Mouse (Mus musculus) CH12.LX (cell line): ENCODE data around the gene Ggnbp2. TPM values are rescaled to one million over a fixed set of nuclear protein-coding genes. Genes with fewer than 3 reads are reported as not detected.

ENCODE experiments used
- DNase-seq: peaks from one replicate; pipeline ENCODE4 v3.0.0-alpha.2; 2013; ENCODE audit errors: extremely low read depth
- H3K27ac ChIP-seq: 2 replicates; pipeline ENCODE4 v1.5.1; 2012; ENCODE audit warnings: low read depth, mild to moderate bottlenecking, control low read depth, moderate library complexity; ENCODE audit not compliant: insufficient read depth
- H3K27me3 ChIP-seq: replicated peaks from 2 replicates; pipeline ENCODE3; 2012; ENCODE audit warnings: inconsistent platforms
- H3K36me3 ChIP-seq, 2 experiments: replicated peaks in 1 of 2; 2 replicates each; pipeline versions ENCODE3 to v1.6.1; 2012; ENCODE audit warnings: inconsistent platforms in 1 of 2, low read length in 1 of 2, mild to moderate bottlenecking in 1 of 2, mixed read lengths in 1 of 2, moderate library complexity in 1 of 2; ENCODE audit not compliant: control insufficient read depth in 1 of 2, insufficient read depth in 1 of 2
- H3K4me1 ChIP-seq, 2 experiments: 2 replicates each; pipeline ENCODE4 v1.6.1; 2012; ENCODE audit warnings: inconsistent platforms in 1 of 2, moderate library complexity in 1 of 2; ENCODE audit not compliant: insufficient read depth in 2 of 2, control insufficient read depth in 1 of 2
- H3K4me2 ChIP-seq: 2 replicates; pipeline ENCODE4 v1.6.1; 2012; ENCODE audit warnings: low read depth, mild to moderate bottlenecking, control low read depth; ENCODE audit not compliant: poor library complexity, insufficient read depth, severe bottlenecking
- H3K4me3 ChIP-seq, 3 experiments: fragments of 150-350 bp in 1 of 3; sonication (generic) in 1 of 3; replicated peaks in 1 of 3; 2 replicates each; pipeline versions ENCODE3 to v1.5.1; 2011 to 2012; ENCODE audit warnings: low read depth in 2 of 3, low read length in 2 of 3, mild to moderate bottlenecking in 2 of 3, moderate library complexity in 2 of 3, control low read depth in 1 of 3, improper control_type of control experiment in 1 of 3, inconsistent platforms in 1 of 3, mixed read lengths in 1 of 3; ENCODE audit not compliant: poor library complexity in 1 of 3
- H3K79me2 ChIP-seq: replicated peaks from 2 replicates; pipeline ENCODE4 v1.6.1; 2012; ENCODE audit warnings: mild to moderate bottlenecking, moderate library complexity; ENCODE audit not compliant: control insufficient read depth, poor library complexity, insufficient read depth, severe bottlenecking; ENCODE audit errors: extremely low read depth
- H3K9ac ChIP-seq: 2 replicates; pipeline ENCODE4 v1.6.1; 2012; ENCODE audit warnings: low read depth, mild to moderate bottlenecking, control low read depth, moderate library complexity; ENCODE audit not compliant: insufficient read depth
- H3K9me3 ChIP-seq: replicated peaks from 2 replicates; pipeline ENCODE3; 2012; ENCODE audit warnings: low read length, inconsistent platforms, mixed read lengths
- CHD2 ChIP-seq: IDR thresholded peaks from 2 replicates; pipeline ENCODE4 v1.6.1; 2011; ENCODE audit warnings: low read length, improper control_type of control experiment
- CTCF ChIP-seq, 2 experiments: IDR thresholded peaks in 1 of 2; conservative IDR thresholded peaks in 1 of 2; 2 replicates each; pipeline ENCODE4 v1.5.1; 2011 to 2012; ENCODE audit warnings: low read depth in 2 of 2, low read length in 2 of 2, improper control_type of control experiment in 1 of 2, inconsistent platforms in 1 of 2, mild to moderate bottlenecking in 1 of 2, moderate library complexity in 1 of 2
- E2F4 ChIP-seq: IDR thresholded peaks from 2 replicates; pipeline ENCODE4 v1.6.1; 2011; ENCODE audit warnings: low read depth, low read length, improper control_type of control experiment; ENCODE audit not compliant: insufficient replicate concordance
- EP300 ChIP-seq: IDR thresholded peaks from 2 replicates; pipeline ENCODE4 v1.6.1; 2011; ENCODE audit warnings: low read length, improper control_type of control experiment
- HCFC1 ChIP-seq: IDR thresholded peaks from 2 replicates; pipeline ENCODE4 v1.6.1; 2012; ENCODE audit warnings: low read depth, mild to moderate bottlenecking, inconsistent platforms, low read length, improper control_type of control experiment
- IRF4 ChIP-seq: IDR thresholded peaks from 2 replicates; pipeline ENCODE4 v1.6.1; 2014; ENCODE audit warnings: low read depth, mild to moderate bottlenecking, inconsistent platforms, low read length, improper control_type of control experiment
- KAT2A ChIP-seq: IDR thresholded peaks from 2 replicates; pipeline ENCODE4 v1.6.1; 2012; ENCODE audit warnings: low read length, improper control_type of control experiment, inconsistent platforms; ENCODE audit not compliant: insufficient replicate concordance
- MAFK ChIP-seq: IDR thresholded peaks from 2 replicates; pipeline ENCODE4 v1.6.1; 2011; ENCODE audit warnings: low read length, improper control_type of control experiment; ENCODE audit not compliant: insufficient replicate concordance
- MAX ChIP-seq: IDR thresholded peaks from 2 replicates; pipeline ENCODE4 v1.6.1; 2011; ENCODE audit warnings: low read length, improper control_type of control experiment
- MAZ ChIP-seq: IDR thresholded peaks from 2 replicates; pipeline ENCODE4 v1.6.1; 2012; ENCODE audit warnings: low read depth, mild to moderate bottlenecking, inconsistent platforms, low read length, improper control_type of control experiment, moderate library complexity
- MXI1 ChIP-seq: IDR thresholded peaks from 2 replicates; pipeline ENCODE4 v1.6.1; 2011; ENCODE audit warnings: mild to moderate bottlenecking, low read depth, low read length, improper control_type of control experiment
- NELFE ChIP-seq: IDR thresholded peaks from 2 replicates; pipeline ENCODE4 v1.6.1; 2011; ENCODE audit warnings: low read depth, low read length, improper control_type of control experiment
- NRF1 ChIP-seq: IDR thresholded peaks from 2 replicates; pipeline ENCODE4 v1.6.1; 2014; ENCODE audit warnings: low read depth, mild to moderate bottlenecking, inconsistent platforms, low read length, improper control_type of control experiment, moderate library complexity
- PAX5 ChIP-seq: IDR thresholded peaks from 2 replicates; pipeline ENCODE4 v1.6.1; 2012; ENCODE audit warnings: low read length, inconsistent platforms, mixed read lengths
- POLR2A ChIP-seq: IDR thresholded peaks from 2 replicates; pipeline ENCODE4 v1.6.1; 2011; ENCODE audit warnings: low read depth, mild to moderate bottlenecking, improper control_type of control experiment, low read length
- POLR2AphosphoS2 ChIP-seq: IDR thresholded peaks from 2 replicates; pipeline ENCODE4 v1.6.1; 2011; ENCODE audit warnings: low read depth, low read length, improper control_type of control experiment
- RAD21 ChIP-seq: IDR thresholded peaks from 2 replicates; pipeline ENCODE4 v1.6.1; 2011; ENCODE audit warnings: low read depth, mild to moderate bottlenecking, low read length, improper control_type of control experiment, moderate library complexity
- SIN3A ChIP-seq: IDR thresholded peaks from 2 replicates; pipeline ENCODE4 v1.6.1; 2012; ENCODE audit warnings: low read length, improper control_type of control experiment, inconsistent platforms
- SMC3 ChIP-seq: IDR thresholded peaks from 2 replicates; pipeline ENCODE4 v1.6.1; 2011; ENCODE audit warnings: low read depth, low read length, improper control_type of control experiment
- TCF12 ChIP-seq: IDR thresholded peaks from 2 replicates; pipeline ENCODE4 v1.6.1; 2014; ENCODE audit warnings: low read depth, mild to moderate bottlenecking, inconsistent platforms, low read length, improper control_type of control experiment
- UBTF ChIP-seq: IDR thresholded peaks from 2 replicates; pipeline ENCODE4 v1.6.1; 2012; ENCODE audit warnings: low read depth, mild to moderate bottlenecking, inconsistent platforms, low read length, improper control_type of control experiment, moderate library complexity
- USF1 ChIP-seq: IDR thresholded peaks from 2 replicates; pipeline ENCODE4 v1.6.1; 2014; ENCODE audit warnings: low read depth, mild to moderate bottlenecking, inconsistent platforms, low read length, improper control_type of control experiment
- ZC3H11A ChIP-seq: IDR thresholded peaks from 2 replicates; pipeline ENCODE4 v1.6.1; 2012; ENCODE audit warnings: low read depth, mild to moderate bottlenecking, inconsistent platforms, low read length, improper control_type of control experiment
- ZNF384 ChIP-seq: IDR thresholded peaks from 2 replicates; pipeline ENCODE4 v1.6.1; 2012; ENCODE audit warnings: low read depth, low read length, improper control_type of control experiment, inconsistent platforms
- dilution Hi-C: fragments of 300-500 bp; cut with MboI; formaldehyde crosslinking; loops from 2 replicates; pipeline ENCODE4 v1.14.3; 2020; ENCODE audit warnings: low sequenced_read_pairs; ENCODE audit not compliant: extremely low pct_unique_long_range_greater_than_20kb, extremely low pct_ligation_motif_present
- in situ Hi-C: fragments of 300-500 bp; cut with MboI; formaldehyde crosslinking; loops from 3 replicates; pipeline ENCODE4 v1.14.3; 2019; ENCODE audit warnings: low sequenced_read_pairs, low pct_ligation_motif_present, low pct_unique_long_range_greater_than_20kb, mixed read lengths
- polyA plus RNA-seq: library from polyadenylated mRNA; unstranded; fragments of >175 nt; gene quantifications from 2 replicates; pipeline ENCODE4 v1.2.1, GENCODE M21; 2012; ENCODE audit warnings: low read depth; ENCODE audit not compliant: insufficient read length
- total RNA-seq, 2 experiments: library from RNA; depleted of rRNA; stranded (reverse); fragments of 300-350 nt in 1 of 2; fragments of >200 nt in 1 of 2; gene quantifications; 2 replicates each; pipeline ENCODE4 v1.2.3; 2012 to 2014

Gene Ggnbp2
- total and polyA plus RNA-seq, 3 experiments: 70.9 to 125 (median 86.5) TPM

GRCm38 (mm10) chr11:84813724-84814510, 56.7 kb downstream of the Ggnbp2 start:
- peaks cover 5% of the 10 kb centered on the region for H3K9me3 ChIP-seq
- H3K36me3 ChIP-seq: peaks cover 14 to 54% of the 10 kb centered on the region in 2 experiments
- no peak overlapping the region for H3K4me3 ChIP-seq
- H3K9ac ChIP-seq: no peak overlapping the region
- no peak overlapping the region for H3K27ac ChIP-seq
- H3K79me2 ChIP-seq: no peaks in the 10 kb centered on the region
- no peak overlapping the region for H3K4me2 ChIP-seq
- peak; percentile 78 for DNase-seq
- in situ Hi-C loops (loop anchor here (10.0 to 25.0 kb wide), 3 partner anchors 299 to 652 kb away; partner anchors contain the start of genes Aatf and Gm11437), dilution Hi-C loops (no loop called here)
- H3K27me3 ChIP-seq: no peaks in the 10 kb centered on the region
- TF ChIP-seq ZNF384 (no peak), POLR2AphosphoS2 (no peak), TCF12 (no peak), CTCF (conservative IDR thresholded peaks at IDR 0.05 in 1 of 2, IDR thresholded peaks at IDR 0.05 in 1 of 2; ENCODE audit: low read depth in 2 of 2, low read length in 2 of 2) (peak; percentile 95 to 99), MAX (peak; percentile 42; the same call in 1 of the 2 replicates), USF1 (no peak), PAX5 (no peak), HCFC1 (no peak), NELFE (peak; percentile 21; the same call in 1 of the 2 replicates), SMC3 (peak; percentile 68), RAD21 (peak; percentile 89), UBTF (no peak), SIN3A (no peak)
- peaks cover 0 to 19% of the 10 kb centered on the region in 2 experiments; a peak in 1 of 4 replicates for H3K4me1 ChIP-seq

DNA sequence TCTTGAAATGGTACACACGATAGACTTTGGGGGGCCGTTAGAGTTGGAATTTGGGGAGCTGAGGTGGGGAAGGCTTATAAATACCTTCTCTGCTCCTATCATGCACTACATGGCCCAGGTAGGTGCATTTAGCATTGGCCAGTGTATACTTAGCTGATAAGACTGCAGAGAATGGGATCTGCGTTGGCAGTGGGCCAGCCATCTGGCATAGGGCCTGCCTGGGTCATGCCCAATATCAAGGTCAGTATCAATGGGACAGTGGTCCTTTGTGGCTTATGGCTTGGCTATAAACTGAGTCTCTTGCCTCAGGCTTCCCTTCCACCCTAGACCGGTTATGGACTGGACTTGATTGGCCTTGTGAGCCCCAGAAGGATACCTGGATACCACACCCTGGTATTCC, 66.2 kb downstream of the Ggnbp2 start:
- H3K36me3 ChIP-seq: no peaks in the 10 kb centered on the region
- no peaks in the 10 kb centered on the region for H3K9me3 ChIP-seq
- TF ChIP-seq HCFC1 (no peak), IRF4 (no peak), MAZ (no peak), EP300 (no peak), MAFK (no peak), MAX (no peak), POLR2A (no peak), TCF12 (no peak), SMC3 (no peak), USF1 (no peak), NELFE (no peak), CHD2 (no peak), MXI1 (no peak), NRF1 (no peak), POLR2AphosphoS2 (no peak), KAT2A (no peak), ZC3H11A (no peak), E2F4 (no peak)
- TF ChIP-seq, all 38 proteins: peak for 0
- in situ Hi-C loops (loop anchor here (25.0 kb wide), 1 partner anchor 642 kb away; the partner anchor contains the start of gene Gm11437), dilution Hi-C loops (no loop called here)
- Histone ChIP-seq H3K4me3 (no peak overlapping the region), H3K4me1 (no peaks in the 10 kb centered on the region), H3K4me2 (no peak overlapping the region), H3K9ac (no peak overlapping the region), H3K79me2 (no peaks in the 10 kb centered on the region), H3K27me3 (peaks cover 58% of the 10 kb centered on the region), H3K27ac (no peak overlapping the region)
- no peak for DNase-seq
